Mouse (Mus musculus) hindbrain, embryonic 11.5 days (tissue): ENCODE data around the gene Esyt2. TPM values are rescaled to one million over a fixed set of nuclear protein-coding genes. Genes with fewer than 3 reads are reported as not detected.
A peak's percentile ranks its signal among the peaks of the same experiment; 100 is the strongest.

Experiments used
- ATAC-seq: fragments of 200-750 bp; cut with Nextera tagmentation; 2 replicates; pipeline ENCODE4 v1.8.0; 2017; ENCODE audit warnings: mild to moderate bottlenecking, moderate TSS enrichment, moderate library complexity; ENCODE audit not compliant: low FRiP score
- DNase-seq: peaks from one replicate; pipeline ENCODE4 v3.0.0-alpha.2; 2015; ENCODE audit warnings: low spot score
- H3K27ac ChIP-seq: fragments of 300-500 bp; sonication (generic); 2 replicates; pipeline ENCODE4 v1.5.1; 2014; ENCODE audit warnings: mild to moderate bottlenecking, low read depth, low read length
- H3K27me3 ChIP-seq: fragments of 300-500 bp; sonication (generic); 2 replicates; pipeline ENCODE4 v1.6.1; 2014; ENCODE audit warnings: mild to moderate bottlenecking, low read length, moderate library complexity, mixed read lengths; ENCODE audit not compliant: control insufficient read depth, insufficient read depth
- H3K36me3 ChIP-seq: fragments of 300-500 bp; sonication (generic); 2 replicates; pipeline ENCODE4 v1.6.1; 2014; ENCODE audit warnings: mild to moderate bottlenecking, low read length, moderate library complexity, mixed read lengths; ENCODE audit not compliant: control insufficient read depth, insufficient read depth
- H3K4me1 ChIP-seq: fragments of 300-500 bp; sonication (generic); replicated peaks from 2 replicates; pipeline ENCODE4 v1.6.1; 2014; ENCODE audit warnings: low read length, mixed read lengths; ENCODE audit not compliant: control insufficient read depth, insufficient read depth
- H3K4me2 ChIP-seq: fragments of 300-500 bp; sonication (generic); replicated peaks from 2 replicates; pipeline ENCODE4 v1.6.1; 2014; ENCODE audit warnings: mild to moderate bottlenecking, low read depth, low read length
- H3K4me3 ChIP-seq: fragments of 300-500 bp; sonication (generic); 2 replicates; pipeline ENCODE4 v1.5.1; 2014; ENCODE audit warnings: low read depth, low read length
- H3K9ac ChIP-seq: fragments of 300-500 bp; sonication (generic); 2 replicates; pipeline ENCODE4 v1.6.1; 2014; ENCODE audit warnings: low read depth, low read length
- H3K9me3 ChIP-seq: fragments of 300-500 bp; sonication (generic); 2 replicates; pipeline ENCODE4 v1.6.1; 2016; ENCODE audit warnings: low read length; ENCODE audit not compliant: control insufficient read depth
- WGBS: fragments of 180-500 bp; shearing (Covaris S2); extraction: QIAGEN DNeasy Blood & Tissue Kit; methylation state at CpG from one replicate; pipeline ENCODE4 v1.1.7; 2014; 5-methylcytosine and 5-hydroxymethylcytosine counted together
- polyA plus RNA-seq: library from polyadenylated mRNA; unstranded; fragments of >200 nt; fragmentation: Nextera tagmentation; extraction: Ambion mirVana; gene quantifications from 2 replicates; pipeline ENCODE4 v1.2.1, GENCODE M21; 2014

The Esyt2 gene
- 18.8 and 22.1 TPM in 2 replicates for polyA plus RNA-seq

DNA sequence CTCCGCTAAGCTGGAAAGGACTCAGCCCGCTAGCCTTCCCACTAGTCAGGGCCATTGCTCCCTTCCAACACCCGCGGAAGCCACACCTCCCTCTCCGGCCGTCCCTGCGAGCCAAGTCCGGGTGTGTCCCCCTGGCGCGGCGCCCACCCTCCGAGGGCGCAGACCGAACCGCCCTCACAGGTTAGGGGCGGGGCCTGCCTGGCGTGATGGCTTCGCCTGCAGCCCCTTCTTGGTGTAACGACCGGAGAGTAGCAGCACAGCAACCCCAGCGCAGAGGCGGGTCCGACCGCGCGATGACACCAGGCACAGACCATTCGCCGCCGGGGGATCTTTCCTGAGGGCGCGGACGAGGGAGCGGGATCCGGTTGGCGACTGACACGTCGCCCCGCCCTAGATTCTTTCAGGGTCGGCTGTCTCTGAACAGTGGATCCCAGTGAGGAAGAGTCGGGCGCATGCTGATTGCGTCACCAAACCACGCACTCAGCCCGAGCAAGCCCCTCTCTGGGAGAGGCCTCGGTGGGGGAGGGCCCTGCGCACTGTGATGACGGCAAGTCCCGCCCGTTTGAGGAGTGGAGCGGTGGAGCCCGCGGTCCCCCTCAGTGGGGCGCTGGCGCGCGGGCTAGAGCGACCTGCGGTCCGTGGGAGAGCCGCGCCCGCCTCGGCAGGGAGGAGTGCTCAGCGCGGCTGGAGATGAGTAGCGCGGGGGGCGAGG, at the start of gene Esyt2:
Gene Esyt2, plus strand, starts transcription at position 544 of the 712 bp plus-strand sequence.
- DNase-seq: peak; percentile 99
- Histone ChIP-seq H3K9ac (peak within 1 kb of the TSS; percentile 88), H3K27ac (peak within 1 kb of the TSS; percentile 97), H3K9me3 (no peaks in the 10 kb centered on the region), H3K36me3 (no peaks in the 10 kb centered on the region), H3K4me3 (peak within 1 kb of the TSS; percentile 97), H3K27me3 (no peaks in the 10 kb centered on the region), H3K4me1 (no peaks in the 10 kb centered on the region), H3K4me2 (peak within 1 kb of the TSS; percentile 95)
- WGBS: 1% methylated on average over 65 of the region's 68 CpGs
- peak; percentile 98 for ATAC-seq

- 86% methylated on average over 12 of the region's 12 CpGs for WGBS
- H3K9me3 ChIP-seq: no peaks in the 10 kb centered on the region
- no peaks in the 10 kb centered on the region for H3K4me1 ChIP-seq
- no peak overlapping the region for H3K9ac ChIP-seq
- H3K36me3 ChIP-seq: no peaks in the 10 kb centered on the region
- H3K4me3 ChIP-seq: no peak overlapping the region
- DNase-seq: no peak
- H3K4me2 ChIP-seq: no peak overlapping the region
- H3K27me3 ChIP-seq: no peaks in the 10 kb centered on the region
- H3K27ac ChIP-seq: no peak overlapping the region
- no peak for ATAC-seq
Observed at GRCm38 (mm10) chr12:116231612-116232011, 49.4 kb upstream of the Esyt2 start.

GRCm38 (mm10) chr12:116232061-116232460, 48.9 kb upstream of the Esyt2 start:
- Histone ChIP-seq H3K27ac (no peak overlapping the region), H3K9me3 (no peaks in the 10 kb centered on the region), H3K4me2 (no peak overlapping the region), H3K4me3 (no peak overlapping the region), H3K4me1 (no peaks in the 10 kb centered on the region), H3K27me3 (no peaks in the 10 kb centered on the region), H3K36me3 (no peaks in the 10 kb centered on the region), H3K9ac (no peak overlapping the region)
- 92% methylated on average over 1 of the region's 1 CpGs for WGBS
- ATAC-seq: no peak
- DNase-seq: no peak

DNA sequence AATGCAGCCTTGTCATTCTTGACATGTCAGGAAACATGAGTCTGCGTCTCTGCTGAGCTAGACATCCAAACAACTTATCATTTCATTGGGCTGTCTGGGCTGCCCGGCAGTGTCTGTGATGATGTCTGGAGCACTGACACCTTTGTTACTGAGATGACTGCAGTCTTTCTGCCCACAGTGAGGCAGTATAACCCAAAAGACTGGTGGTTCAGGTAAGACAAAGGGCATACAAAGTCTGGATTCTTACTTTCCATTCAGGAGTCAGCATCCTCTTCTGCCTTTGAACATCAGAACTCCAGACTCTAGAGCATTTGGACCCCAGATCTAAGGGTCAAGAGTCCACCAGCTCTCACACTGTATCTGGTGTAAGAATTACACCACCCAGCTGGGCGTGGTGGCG, 45.6 kb upstream of the Esyt2 start:
- Histone ChIP-seq H3K4me1 (no peaks in the 10 kb centered on the region), H3K27ac (no peak overlapping the region), H3K4me2 (no peak overlapping the region), H3K9ac (no peak overlapping the region), H3K4me3 (no peak overlapping the region), H3K9me3 (no peaks in the 10 kb centered on the region), H3K36me3 (no peaks in the 10 kb centered on the region), H3K27me3 (no peaks in the 10 kb centered on the region)
- ATAC-seq (no peak), DNase-seq (no peak)
- 86% methylated on average over 4 of the region's 4 CpGs for WGBS

- Histone ChIP-seq H3K27ac (no peak overlapping the region), H3K4me1 (no peaks in the 10 kb centered on the region), H3K9ac (no peak overlapping the region), H3K4me3 (no peak overlapping the region), H3K27me3 (no peaks in the 10 kb centered on the region), H3K4me2 (no peak overlapping the region), H3K9me3 (no peaks in the 10 kb centered on the region), H3K36me3 (no peaks in the 10 kb centered on the region)
- DNase-seq: no peak
- ATAC-seq: no peak
- WGBS: 92% methylated on average over 3 of the region's 3 CpGs
Observed at GRCm38 (mm10) chr12:116236658-116237057, 44.3 kb upstream of the Esyt2 start.

GRCm38 (mm10) chr12:116238370-116238769, 42.6 kb upstream of the Esyt2 start:
- Histone ChIP-seq H3K27me3 (no peaks in the 10 kb centered on the region), H3K9ac (no peak overlapping the region), H3K4me2 (no peak overlapping the region), H3K27ac (no peak overlapping the region), H3K4me1 (no peaks in the 10 kb centered on the region), H3K4me3 (no peak overlapping the region), H3K9me3 (no peaks in the 10 kb centered on the region), H3K36me3 (no peaks in the 10 kb centered on the region)
- DNase-seq (no peak), ATAC-seq (no peak)

GRCm38 (mm10) chr12:116238803-116239202, 42.2 kb upstream of the Esyt2 start:
- Histone ChIP-seq H3K27ac (no peak overlapping the region), H3K36me3 (no peaks in the 10 kb centered on the region), H3K4me3 (no peak overlapping the region), H3K9ac (no peak overlapping the region), H3K9me3 (no peaks in the 10 kb centered on the region), H3K4me1 (no peaks in the 10 kb centered on the region), H3K4me2 (no peak overlapping the region), H3K27me3 (no peaks in the 10 kb centered on the region)
- WGBS: 83% methylated on average over 3 of the region's 3 CpGs
- ATAC-seq: no peak
- no peak for DNase-seq

- ATAC-seq: no peak
- 90% methylated on average over 1 of the region's 1 CpGs for WGBS
- no peaks in the 10 kb centered on the region for H3K27me3 ChIP-seq
- H3K4me3 ChIP-seq: no peak overlapping the region
- no peak overlapping the region for H3K4me2 ChIP-seq
- H3K9me3 ChIP-seq: no peaks in the 10 kb centered on the region
- no peak overlapping the region for H3K27ac ChIP-seq
- H3K36me3 ChIP-seq: no peaks in the 10 kb centered on the region
- no peak for DNase-seq
- no peaks in the 10 kb centered on the region for H3K4me1 ChIP-seq
- H3K9ac ChIP-seq: no peak overlapping the region
Observed at GRCm38 (mm10) chr12:116244601-116245000, 36.4 kb upstream of the Esyt2 start.

GRCm38 (mm10) chr12:116254652-116255051, 26.3 kb upstream of the Esyt2 start:
- Histone ChIP-seq H3K27me3 (no peaks in the 10 kb centered on the region), H3K9ac (no peak overlapping the region), H3K4me2 (no peak overlapping the region), H3K27ac (no peak overlapping the region), H3K36me3 (no peaks in the 10 kb centered on the region), H3K4me1 (no peaks in the 10 kb centered on the region), H3K9me3 (no peaks in the 10 kb centered on the region), H3K4me3 (no peak overlapping the region)
- ATAC-seq (no peak), DNase-seq (no peak)
- 79% methylated on average over 8 of the region's 8 CpGs for WGBS
